Mouse (Mus musculus): ENCODE results near the gene Ddx25. TPM values are rescaled to one million over a fixed set of nuclear protein-coding genes. Genes with fewer than 3 reads are reported as not detected.

Ddx25 gene
- total and polyA plus RNA-seq, 2 experiments from 2014 or later, result 24.1 to 28.5 TPM

DNA sequence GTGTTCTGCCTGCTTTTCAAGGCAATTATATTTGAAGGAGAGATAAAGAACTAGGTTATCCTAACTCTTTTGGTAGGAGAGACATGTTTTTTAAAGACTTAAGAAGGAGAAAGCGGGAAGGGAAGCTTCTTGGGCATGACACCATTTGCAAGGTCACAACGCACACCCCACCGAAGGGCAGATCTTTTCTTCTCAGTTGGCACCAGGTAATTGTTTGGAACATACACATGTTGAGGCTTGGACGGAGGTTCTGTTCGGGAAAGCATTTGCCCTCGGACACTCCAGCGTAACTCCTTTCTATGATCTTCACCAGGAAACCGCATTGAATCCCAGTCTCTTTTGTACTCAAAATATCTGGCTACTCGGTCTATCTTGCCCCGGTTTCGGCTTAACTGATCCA lies 2.7 kb upstream of the Ddx25 start:
- H3K9ac ChIP-seq (replicated peaks; ENCODE audit: low read length, poor library complexity, severe bottlenecking), result no peak overlapping the region
- no peak overlapping the region for H3K4me2 ChIP-seq (ENCODE audit: low read depth, low read length, poor library complexity, severe bottlenecking)
- ATAC-seq (ENCODE audit: low FRiP score) (no peak), DNase-seq (ENCODE audit: low spot score) (no peak)
- H3K27ac ChIP-seq (ENCODE audit: low read depth, low read length), result no peak overlapping the region
- no peaks in the 10 kb centered on the region for H3K9me3 ChIP-seq (ENCODE audit: low read length)
- no peak overlapping the region for H3K4me3 ChIP-seq (ENCODE audit: low read depth, low read length)
- H3K36me3 ChIP-seq (ENCODE audit: insufficient read depth, low read length), result peaks cover 19% of the 10 kb centered on the region
- WGBS, result 90% methylated on average over 11 of the region's 11 CpGs
- H3K27me3 ChIP-seq (ENCODE audit: insufficient read depth, low read length), result no peaks in the 10 kb centered on the region
- no peak for TF ChIP-seq CTCF (IDR thresholded peaks at IDR 0.05)
- peaks cover 5% of the 10 kb centered on the region; the same call in 1 of the 2 replicates for H3K4me1 ChIP-seq (ENCODE audit: insufficient read depth, low read length)

GRCm38 (mm10) chr9:35559009-35559890 lies 922 bp upstream of the Ddx25 start:
- peak; percentile 88 for ATAC-seq (ENCODE audit: low FRiP score)
- Histone ChIP-seq H3K27me3 (ENCODE audit: insufficient read depth, low read length) (no peaks in the 10 kb centered on the region), H3K4me1 (ENCODE audit: insufficient read depth, low read length) (peaks cover 5% of the 10 kb centered on the region; the same call in 1 of the 2 replicates), H3K27ac (ENCODE audit: low read depth, low read length) (peak overlapping the region; percentile 82), H3K36me3 (ENCODE audit: insufficient read depth, low read length) (peaks cover 13% of the 10 kb centered on the region), H3K4me2 (ENCODE audit: low read depth, low read length, poor library complexity, severe bottlenecking) (peak overlapping the region; percentile 88), H3K4me3 (ENCODE audit: low read depth, low read length) (peak overlapping the region; percentile 54), H3K9me3 (ENCODE audit: low read length) (no peaks in the 10 kb centered on the region), H3K9ac (replicated peaks; ENCODE audit: low read length, poor library complexity, severe bottlenecking) (peak overlapping the region; percentile 67)
- DNase-seq (ENCODE audit: low spot score), result peak; percentile 97
- no peak for TF ChIP-seq CTCF (IDR thresholded peaks at IDR 0.05)
- WGBS, result 2% methylated on average over 31 of the region's 31 CpGs

- no peak for TF ChIP-seq CTCF (IDR thresholded peaks at IDR 0.05)
- H3K36me3 ChIP-seq (ENCODE audit: insufficient read depth, low read length), result peaks cover 21% of the 10 kb centered on the region
- no peaks in the 10 kb centered on the region for H3K9me3 ChIP-seq (ENCODE audit: low read length)
- ATAC-seq (ENCODE audit: low FRiP score) (no peak), DNase-seq (ENCODE audit: low spot score) (no peak)
- 72% methylated on average over 12 of the region's 12 CpGs for WGBS
- no peak overlapping the region for H3K4me3 ChIP-seq (ENCODE audit: low read depth, low read length)
- no peak overlapping the region for H3K9ac ChIP-seq (replicated peaks; ENCODE audit: low read length, poor library complexity, severe bottlenecking)
- H3K27ac ChIP-seq (ENCODE audit: low read depth, low read length), result no peak overlapping the region
- peak overlapping the region; percentile 88 for H3K4me2 ChIP-seq (ENCODE audit: low read depth, low read length, poor library complexity, severe bottlenecking)
- H3K4me1 ChIP-seq (ENCODE audit: insufficient read depth, low read length), result peaks cover 5% of the 10 kb centered on the region; the same call in 1 of the 2 replicates
- H3K27me3 ChIP-seq (ENCODE audit: insufficient read depth, low read length), result no peaks in the 10 kb centered on the region
Observed at GRCm38 (mm10) chr9:35556494-35557102, 1.7 kb downstream of the Ddx25 start.

DNA sequence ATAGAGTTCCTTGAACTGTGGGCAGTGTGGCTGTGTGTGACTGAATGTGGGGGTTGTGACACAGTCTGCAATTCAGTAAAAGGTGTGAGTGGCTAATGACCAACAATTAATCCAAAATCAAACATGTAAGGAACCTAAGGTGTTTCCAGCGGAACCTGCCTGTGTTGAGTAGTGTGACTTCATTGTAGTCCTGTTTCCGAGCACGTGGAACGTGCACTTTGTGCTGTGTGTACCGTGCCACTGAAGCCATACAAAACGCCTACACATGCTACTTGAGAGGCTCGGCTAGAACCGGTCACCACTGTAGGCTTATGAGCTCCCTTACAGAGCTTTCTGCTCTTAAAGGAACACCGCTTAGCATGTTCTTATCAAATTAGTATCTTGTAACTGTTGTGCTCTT lies 9.9 kb downstream of the Ddx25 start:
- Histone ChIP-seq H3K9me3 (ENCODE audit: low read length) (no peaks in the 10 kb centered on the region), H3K4me1 (ENCODE audit: insufficient read depth, low read length) (no peaks in the 10 kb centered on the region), H3K27me3 (ENCODE audit: insufficient read depth, low read length) (no peaks in the 10 kb centered on the region), H3K36me3 (ENCODE audit: insufficient read depth, low read length) (peaks cover 48% of the 10 kb centered on the region), H3K4me2 (ENCODE audit: low read depth, low read length, poor library complexity, severe bottlenecking) (no peak overlapping the region), H3K27ac (ENCODE audit: low read depth, low read length) (no peak overlapping the region), H3K4me3 (ENCODE audit: low read depth, low read length) (no peak overlapping the region), H3K9ac (replicated peaks; ENCODE audit: low read length, poor library complexity, severe bottlenecking) (no peak overlapping the region)
- ATAC-seq (ENCODE audit: low FRiP score), result no peak
- WGBS, result 87% methylated on average over 9 of the region's 9 CpGs
- TF ChIP-seq CTCF (IDR thresholded peaks at IDR 0.05), result no peak
- DNase-seq (ENCODE audit: low spot score), result no peak

DNA sequence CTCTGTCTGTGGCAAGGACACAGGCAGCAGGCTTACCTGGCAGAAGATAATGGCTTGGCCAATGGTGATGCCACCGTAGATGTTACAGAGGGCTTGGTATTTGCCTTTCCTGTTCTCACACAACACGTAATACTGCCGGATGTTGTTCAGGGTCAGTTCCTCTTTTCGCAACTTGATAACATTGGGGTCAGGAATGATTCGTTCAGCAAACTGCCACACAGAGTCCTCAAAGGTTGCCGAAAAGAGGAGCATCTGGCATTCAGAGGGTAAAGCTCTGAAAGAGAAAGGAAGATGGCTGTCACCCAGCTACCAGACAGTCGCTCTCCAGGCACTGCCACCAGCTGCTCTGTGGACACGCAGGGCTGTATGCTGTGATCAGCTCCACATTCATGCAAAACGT lies 11.6 kb downstream of the Ddx25 start:
- Histone ChIP-seq H3K4me1 (ENCODE audit: insufficient read depth, low read length) (no peaks in the 10 kb centered on the region), H3K9ac (replicated peaks; ENCODE audit: low read length, poor library complexity, severe bottlenecking) (no peak overlapping the region), H3K4me3 (ENCODE audit: low read depth, low read length) (no peak overlapping the region), H3K4me2 (ENCODE audit: low read depth, low read length, poor library complexity, severe bottlenecking) (no peak overlapping the region), H3K9me3 (ENCODE audit: low read length) (no peaks in the 10 kb centered on the region), H3K27me3 (ENCODE audit: insufficient read depth, low read length) (no peaks in the 10 kb centered on the region), H3K27ac (ENCODE audit: low read depth, low read length) (no peak overlapping the region), H3K36me3 (ENCODE audit: insufficient read depth, low read length) (peaks cover 47% of the 10 kb centered on the region)
- ATAC-seq (ENCODE audit: low FRiP score) (no peak), DNase-seq (ENCODE audit: low spot score) (no peak)
- TF ChIP-seq CTCF (IDR thresholded peaks at IDR 0.05), result no peak
- WGBS, result 90% methylated on average over 9 of the region's 9 CpGs

GRCm38 (mm10) chr9:35545704-35546103 lies 12.6 kb downstream of the Ddx25 start:
- no peak for ATAC-seq (ENCODE audit: low FRiP score)
- Histone ChIP-seq H3K27me3 (ENCODE audit: insufficient read depth, low read length) (no peaks in the 10 kb centered on the region), H3K27ac (ENCODE audit: low read depth, low read length) (no peak overlapping the region), H3K4me3 (ENCODE audit: low read depth, low read length) (no peak overlapping the region), H3K9me3 (ENCODE audit: low read length) (no peaks in the 10 kb centered on the region), H3K36me3 (ENCODE audit: insufficient read depth, low read length) (peaks cover 49% of the 10 kb centered on the region), H3K9ac (replicated peaks; ENCODE audit: low read length, poor library complexity, severe bottlenecking) (no peak overlapping the region), H3K4me1 (ENCODE audit: insufficient read depth, low read length) (no peaks in the 10 kb centered on the region), H3K4me2 (ENCODE audit: low read depth, low read length, poor library complexity, severe bottlenecking) (no peak overlapping the region)
- WGBS, result 69% methylated on average over 12 of the region's 12 CpGs
- peak; percentile 20 for DNase-seq (ENCODE audit: low spot score)
- TF ChIP-seq CTCF (IDR thresholded peaks at IDR 0.05), result peak; percentile 69
